Mouse (Mus musculus) leukemia stem cell, adult 10-12 weeks (primary cell): Measurements from ENCODE around the gene Trim9. TPM values are rescaled to one million over a fixed set of nuclear protein-coding genes. Genes with fewer than 3 reads are reported as not detected.

Source experiments
- polyA plus RNA-seq: library from polyadenylated mRNA; stranded (reverse); fragments of >175 nt; gene quantifications from 2 replicates; pipeline ENCODE4 v1.2.3, GENCODE M21; 2012; ENCODE audit warnings: low replicate concordance

Trim9 gene
- 0.15 TPM in 1 of 2 replicates, not detected in the other for polyA plus RNA-seq

GRCm38 (mm10) chr12:70347202-70347841 lies at the start of gene Trim9:
Gene Trim9, minus strand, starts transcription at chr12:70347614.

GRCm38 (mm10) chr12:70231294-70231693 lies 116.1 kb downstream of the Trim9 start, which contains the start of gene Pygl:
Gene Pygl, minus strand, starts transcription at chr12:70231488.

Other genes starting within 250 kb of the Trim9 start
- 10.7 and 14.8 TPM in 2 replicates for gene Nin, start 233.9 kb downstream of the Trim9 start, polyA plus RNA-seq
- not detected in 2 replicates for gene Abhd12b, start 193.5 kb downstream of the Trim9 start, polyA plus RNA-seq
- 2.0 and 3.6 TPM in 2 replicates for gene Pygl, start 116.1 kb downstream of the Trim9 start, polyA plus RNA-seq
- 5.6 and 17.5 TPM in 2 replicates for gene Tmx1, start 105.5 kb upstream of the Trim9 start, polyA plus RNA-seq